Mouse (Mus musculus) spleen, postnatal 36 days (tissue): ENCODE results near the gene Cmtm4.
A peak's percentile ranks its signal among the peaks of the same experiment; 100 is the strongest.

Source experiments
- DNase-seq, 2 experiments: peaks; one replicate each; pipeline ENCODE4 v3.0.0; 2022; ENCODE audit warnings: low spot score in 2 of 2, mixed read lengths in 1 of 2

Cmtm4 gene

GRCm38 (mm10) chr8:104411468-104411867 lies 15.9 kb upstream of the Cmtm4 start:
- no peak for DNase-seq

GRCm38 (mm10) chr8:104410628-104411273 lies 15.1 kb upstream of the Cmtm4 start:
- DNase-seq, result no peak

- DNase-seq, result no peak
Observed at GRCm38 (mm10) chr8:104408328-104409110, 12.9 kb upstream of the Cmtm4 start.

GRCm38 (mm10) chr8:104406340-104407128 lies 10.9 kb upstream of the Cmtm4 start:
- no peak for DNase-seq

- no peak for DNase-seq
Observed at GRCm38 (mm10) chr8:104405430-104406187, 10.0 kb upstream of the Cmtm4 start.

- DNase-seq, result no peak
Observed at GRCm38 (mm10) chr8:104403596-104403995, 8.0 kb upstream of the Cmtm4 start.

GRCm38 (mm10) chr8:104394801-104395702 lies 555 bp downstream of the Cmtm4 start:
- DNase-seq, result peak in 1 of 2 experiments; percentile 7

GRCm38 (mm10) chr8:104393767-104394166 lies 1.8 kb downstream of the Cmtm4 start:
- DNase-seq, result no peak

- DNase-seq, result no peak
Observed at GRCm38 (mm10) chr8:104393139-104393538, 2.5 kb downstream of the Cmtm4 start.

- DNase-seq, result no peak
Observed at GRCm38 (mm10) chr8:104390245-104390644, 5.4 kb downstream of the Cmtm4 start.

- DNase-seq, result no peak
Observed at GRCm38 (mm10) chr8:104387980-104388379, 7.6 kb downstream of the Cmtm4 start.

GRCm38 (mm10) chr8:104387501-104387900 lies 8.1 kb downstream of the Cmtm4 start:
- DNase-seq, result no peak

GRCm38 (mm10) chr8:104386693-104387092 lies 8.9 kb downstream of the Cmtm4 start:
- no peak for DNase-seq

GRCm38 (mm10) chr8:104383977-104384376 lies 11.6 kb downstream of the Cmtm4 start:
- DNase-seq, result no peak

GRCm38 (mm10) chr8:104383296-104383695 lies 12.3 kb downstream of the Cmtm4 start:
- DNase-seq, result no peak

GRCm38 (mm10) chr8:104380961-104381411 lies 14.6 kb downstream of the Cmtm4 start:
- DNase-seq, result no peak

GRCm38 (mm10) chr8:104380269-104380668 lies 15.3 kb downstream of the Cmtm4 start:
- no peak for DNase-seq

GRCm38 (mm10) chr8:104379301-104379836 lies 16.2 kb downstream of the Cmtm4 start:
- DNase-seq, result no peak

- no peak for DNase-seq
Observed at GRCm38 (mm10) chr8:104376669-104377068, 18.9 kb downstream of the Cmtm4 start.

- no peak for DNase-seq
Observed at GRCm38 (mm10) chr8:104375959-104376358, 19.6 kb downstream of the Cmtm4 start.
